Mouse (Mus musculus) hindbrain, embryonic 11.5 days (tissue): ENCODE results near the gene Fam171a2. TPM values are rescaled to one million over a fixed set of nuclear protein-coding genes. Genes with fewer than 3 reads are reported as not detected.
"Not testable (repeated sequence)": the region's sequence is repeated elsewhere in the genome, so short reads cannot be mapped to it uniquely, and the experiment has no call there.

Source experiments
- ATAC-seq: fragments of 200-750 bp; cut with Nextera tagmentation; 2 replicates; pipeline ENCODE4 v1.8.0; 2017; ENCODE audit warnings: mild to moderate bottlenecking, moderate TSS enrichment, moderate library complexity; ENCODE audit not compliant: low FRiP score
- DNase-seq: peaks from one replicate; pipeline ENCODE4 v3.0.0-alpha.2; 2015; ENCODE audit warnings: low spot score
- H3K27ac ChIP-seq: fragments of 300-500 bp; sonication (generic); 2 replicates; pipeline ENCODE4 v1.5.1; 2014; ENCODE audit warnings: mild to moderate bottlenecking, low read depth, low read length
- H3K27me3 ChIP-seq: fragments of 300-500 bp; sonication (generic); 2 replicates; pipeline ENCODE4 v1.6.1; 2014; ENCODE audit warnings: mild to moderate bottlenecking, low read length, moderate library complexity, mixed read lengths; ENCODE audit not compliant: control insufficient read depth, insufficient read depth
- H3K36me3 ChIP-seq: fragments of 300-500 bp; sonication (generic); 2 replicates; pipeline ENCODE4 v1.6.1; 2014; ENCODE audit warnings: mild to moderate bottlenecking, low read length, moderate library complexity, mixed read lengths; ENCODE audit not compliant: control insufficient read depth, insufficient read depth
- H3K4me1 ChIP-seq: fragments of 300-500 bp; sonication (generic); replicated peaks from 2 replicates; pipeline ENCODE4 v1.6.1; 2014; ENCODE audit warnings: low read length, mixed read lengths; ENCODE audit not compliant: control insufficient read depth, insufficient read depth
- H3K4me2 ChIP-seq: fragments of 300-500 bp; sonication (generic); replicated peaks from 2 replicates; pipeline ENCODE4 v1.6.1; 2014; ENCODE audit warnings: mild to moderate bottlenecking, low read depth, low read length
- H3K4me3 ChIP-seq: fragments of 300-500 bp; sonication (generic); 2 replicates; pipeline ENCODE4 v1.5.1; 2014; ENCODE audit warnings: low read depth, low read length
- H3K9ac ChIP-seq: fragments of 300-500 bp; sonication (generic); 2 replicates; pipeline ENCODE4 v1.6.1; 2014; ENCODE audit warnings: low read depth, low read length
- H3K9me3 ChIP-seq: fragments of 300-500 bp; sonication (generic); 2 replicates; pipeline ENCODE4 v1.6.1; 2016; ENCODE audit warnings: low read length; ENCODE audit not compliant: control insufficient read depth
- WGBS: fragments of 180-500 bp; shearing (Covaris S2); extraction: QIAGEN DNeasy Blood & Tissue Kit; methylation state at CpG from one replicate; pipeline ENCODE4 v1.1.7; 2014; 5-methylcytosine and 5-hydroxymethylcytosine counted together
- polyA plus RNA-seq: library from polyadenylated mRNA; unstranded; fragments of >200 nt; fragmentation: Nextera tagmentation; extraction: Ambion mirVana; gene quantifications from 2 replicates; pipeline ENCODE4 v1.2.1, GENCODE M21; 2014

Gene Fam171a2
- polyA plus RNA-seq, 1 experiment from 2014 or later = 11.7 TPM

DNA sequence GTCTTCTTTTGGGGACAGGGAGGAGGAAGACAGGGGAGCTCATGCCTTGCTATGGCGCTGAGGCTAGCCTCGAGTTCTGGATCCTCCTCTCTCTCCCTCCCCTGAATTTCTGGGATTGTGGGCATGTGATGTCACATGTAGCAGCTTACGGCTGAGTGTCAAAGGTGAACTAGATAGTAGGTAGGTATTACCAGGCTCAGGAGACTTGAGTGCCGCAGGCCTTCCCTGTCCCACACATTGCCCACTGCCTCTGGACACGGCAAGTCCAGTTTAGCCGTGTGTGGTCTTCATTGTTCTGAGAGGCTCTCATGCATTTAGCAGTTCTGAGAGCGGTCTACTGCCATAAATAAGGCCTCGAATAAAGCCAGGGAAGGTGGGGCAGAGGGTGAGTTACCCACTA is 34.4 kb downstream of the Fam171a2 start:
- no peak overlapping the region for H3K9ac ChIP-seq
- H3K4me1 ChIP-seq = no peaks in the 10 kb centered on the region
- no peaks in the 10 kb centered on the region for H3K9me3 ChIP-seq
- ATAC-seq (no peak), DNase-seq (no peak)
- H3K36me3 ChIP-seq = no peaks in the 10 kb centered on the region
- no peaks in the 10 kb centered on the region for H3K27me3 ChIP-seq
- WGBS = 77% methylated on average over 8 of the region's 8 CpGs
- no peak overlapping the region for H3K27ac ChIP-seq
- H3K4me3 ChIP-seq = no peak overlapping the region
- no peak overlapping the region for H3K4me2 ChIP-seq

DNA sequence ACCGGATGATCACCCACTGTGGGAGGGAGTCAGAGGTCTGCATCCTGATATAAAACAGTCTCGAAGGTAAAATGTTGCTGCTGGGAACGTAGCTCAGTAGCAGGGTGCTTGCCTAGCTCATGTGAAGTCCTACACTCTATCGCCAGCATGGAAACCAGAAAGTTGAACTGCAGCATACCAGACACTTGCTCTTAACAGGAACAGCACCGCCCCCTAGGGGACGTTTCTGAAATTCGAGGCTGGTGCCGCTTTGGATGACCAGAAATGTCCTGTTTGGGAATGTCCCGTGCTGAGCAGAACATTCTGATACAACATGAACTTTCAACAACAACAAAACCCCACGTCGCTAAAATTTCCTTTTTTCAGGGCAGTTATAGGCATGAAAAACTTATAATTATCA is 35.8 kb downstream of the Fam171a2 start:
- DNase-seq (peak; percentile 96), ATAC-seq (no peak)
- no peak overlapping the region for H3K27ac ChIP-seq
- no peak overlapping the region for H3K4me2 ChIP-seq
- no peaks in the 10 kb centered on the region for H3K27me3 ChIP-seq
- WGBS = 8% methylated on average over 11 of the region's 11 CpGs
- H3K9me3 ChIP-seq = no peaks in the 10 kb centered on the region
- H3K4me1 ChIP-seq = no peaks in the 10 kb centered on the region; the same call in 1 of the 2 replicates
- H3K4me3 ChIP-seq = no peak overlapping the region
- no peaks in the 10 kb centered on the region for H3K36me3 ChIP-seq
- H3K9ac ChIP-seq = no peak overlapping the region

DNA sequence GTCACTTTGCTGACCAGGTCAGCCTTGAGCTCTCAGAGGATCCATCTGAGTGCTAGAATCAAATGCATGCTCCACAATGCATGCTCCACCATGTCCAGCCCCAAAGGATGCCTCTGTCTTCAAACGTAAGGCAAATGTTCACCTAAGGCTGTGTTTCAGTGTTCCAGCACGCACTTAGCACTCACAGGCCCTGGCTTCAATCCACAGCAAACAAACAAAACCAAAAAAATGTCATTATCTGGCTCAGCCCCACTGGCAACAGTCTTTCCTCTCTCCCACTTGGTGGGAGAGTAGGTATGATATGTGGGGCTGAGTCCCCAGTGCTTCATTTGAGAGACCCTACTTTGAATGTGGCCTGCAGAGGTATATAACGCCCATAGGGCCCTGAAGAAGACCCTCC is 36.4 kb downstream of the Fam171a2 start:
- Histone ChIP-seq H3K27me3 (no peaks in the 10 kb centered on the region), H3K9me3 (no peaks in the 10 kb centered on the region), H3K36me3 (no peaks in the 10 kb centered on the region), H3K4me1 (peaks cover 6% of the 10 kb centered on the region), H3K4me3 (no peak overlapping the region), H3K27ac (no peak overlapping the region), H3K9ac (no peak overlapping the region), H3K4me2 (no peak overlapping the region)
- ATAC-seq (no peak), DNase-seq (no peak)
- WGBS = 82% methylated on average over 3 of the region's 3 CpGs

DNA sequence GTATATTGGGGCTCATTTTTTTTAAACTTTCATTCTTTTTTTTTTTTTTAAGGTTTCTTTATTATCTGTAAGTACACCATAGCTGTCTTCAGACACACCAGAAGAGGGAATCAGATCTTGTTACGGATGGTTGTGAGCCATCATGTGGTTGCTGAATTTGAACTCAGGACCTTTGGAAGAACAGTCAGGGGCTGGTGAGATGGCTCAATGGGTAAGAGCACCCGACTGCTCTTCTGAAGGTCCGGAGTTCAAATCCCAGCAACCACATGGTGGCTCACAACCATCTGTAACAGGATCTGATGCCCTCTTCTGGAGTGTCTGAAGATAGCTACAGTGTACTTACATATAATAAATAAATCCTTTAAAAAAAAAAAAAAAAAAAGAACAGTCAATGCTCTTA is 37.1 kb downstream of the Fam171a2 start:
- not testable (repeated sequence) for DNase-seq, H3K9me3 ChIP-seq, H3K4me3 ChIP-seq, H3K27me3 ChIP-seq, H3K27ac ChIP-seq, ATAC-seq, H3K4me2 ChIP-seq, H3K36me3 ChIP-seq, H3K4me1 ChIP-seq, H3K9ac ChIP-seq
- WGBS = 93% methylated on average over 2 of the region's 3 CpGs

DNA sequence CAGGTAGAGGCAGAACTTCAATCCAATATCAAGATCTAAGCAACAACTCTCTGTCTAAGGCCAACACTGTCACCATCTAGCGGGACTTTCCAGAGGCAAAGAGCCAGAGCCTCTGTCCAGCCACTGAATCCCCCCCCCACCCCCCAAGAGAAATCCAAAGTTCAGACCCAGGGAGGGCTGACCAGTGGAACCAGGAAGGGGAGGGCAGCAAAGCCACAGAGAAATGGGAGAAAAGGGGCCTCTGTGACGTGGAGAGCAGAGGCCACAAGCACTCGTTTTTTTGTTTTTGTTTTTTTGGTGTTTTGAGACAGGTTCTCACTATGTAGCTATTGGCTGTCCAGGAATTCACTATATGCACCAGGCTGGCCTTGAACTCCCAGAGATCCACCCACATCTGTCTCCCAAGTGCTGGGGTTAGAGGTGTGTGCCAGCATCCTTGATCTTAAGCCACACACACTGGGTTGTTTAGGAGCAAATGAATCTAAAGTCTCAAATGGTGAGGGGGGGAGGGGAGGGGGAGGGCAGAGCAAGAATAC is 37.6 kb downstream of the Fam171a2 start:
- H3K4me1 ChIP-seq = peaks cover 9% of the 10 kb centered on the region
- H3K4me3 ChIP-seq = no peak overlapping the region
- ATAC-seq (no peak), DNase-seq (no peak)
- H3K4me2 ChIP-seq = no peak overlapping the region
- H3K9ac ChIP-seq = no peak overlapping the region
- WGBS = 76% methylated on average over 3 of the region's 3 CpGs
- H3K27me3 ChIP-seq = no peaks in the 10 kb centered on the region
- H3K36me3 ChIP-seq = no peaks in the 10 kb centered on the region
- no peak overlapping the region for H3K27ac ChIP-seq
- H3K9me3 ChIP-seq = no peaks in the 10 kb centered on the region

DNA sequence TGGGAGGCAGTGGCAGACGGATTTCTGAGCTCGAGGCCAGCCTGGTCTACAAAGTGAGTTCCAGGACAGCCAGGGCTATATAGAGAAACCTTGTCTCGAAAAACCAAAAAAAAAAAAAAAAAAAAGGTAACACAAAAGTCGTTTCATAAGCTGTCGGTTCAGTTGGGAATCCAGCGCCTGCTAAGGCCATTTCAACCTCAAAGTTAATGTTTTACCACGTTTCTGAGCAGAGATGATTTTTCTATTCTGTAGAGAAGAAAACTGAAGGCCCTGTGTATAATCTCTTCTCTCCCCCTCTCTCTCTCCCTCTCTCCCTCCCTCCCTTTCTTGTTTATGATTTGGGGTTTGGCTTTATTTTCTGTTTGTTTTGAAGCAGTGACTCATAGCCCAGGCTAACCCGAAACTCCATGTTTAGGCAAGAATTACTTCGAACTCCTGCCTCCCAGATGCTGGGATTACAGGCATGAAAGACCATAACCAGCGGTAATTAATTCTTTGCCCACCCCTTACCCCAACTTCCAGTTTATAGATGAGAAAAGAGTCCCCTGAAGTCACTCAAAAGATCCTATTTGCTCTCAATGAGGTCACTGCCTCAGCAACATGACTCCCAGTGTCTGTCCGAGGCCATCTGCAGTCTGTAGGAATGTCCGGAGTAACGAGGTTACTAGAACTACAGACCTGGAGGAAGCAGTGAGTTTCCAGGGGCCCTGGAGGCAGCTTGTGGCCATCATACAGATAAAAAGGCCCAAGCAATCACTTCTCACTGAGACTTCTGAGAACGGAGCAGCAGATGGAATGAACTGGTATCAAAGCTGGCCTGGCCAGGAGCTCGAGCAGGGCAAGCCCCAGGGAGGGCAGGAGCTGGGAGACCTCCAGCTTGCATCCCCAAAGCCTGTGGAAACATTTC is 38.3 kb downstream of the Fam171a2 start:
- Histone ChIP-seq H3K4me3 (peak overlapping the region; percentile 78; the same call in 1 of the 2 replicates), H3K4me2 (peak overlapping the region; percentile 83; the same call in 1 of the 2 replicates), H3K27me3 (no peaks in the 10 kb centered on the region), H3K36me3 (no peaks in the 10 kb centered on the region), H3K4me1 (peaks cover 12% of the 10 kb centered on the region), H3K9me3 (no peaks in the 10 kb centered on the region), H3K9ac (no peak overlapping the region), H3K27ac (no peak overlapping the region)
- WGBS = 44% methylated on average over 15 of the region's 15 CpGs
- DNase-seq = no peak
- no peak for ATAC-seq

DNA sequence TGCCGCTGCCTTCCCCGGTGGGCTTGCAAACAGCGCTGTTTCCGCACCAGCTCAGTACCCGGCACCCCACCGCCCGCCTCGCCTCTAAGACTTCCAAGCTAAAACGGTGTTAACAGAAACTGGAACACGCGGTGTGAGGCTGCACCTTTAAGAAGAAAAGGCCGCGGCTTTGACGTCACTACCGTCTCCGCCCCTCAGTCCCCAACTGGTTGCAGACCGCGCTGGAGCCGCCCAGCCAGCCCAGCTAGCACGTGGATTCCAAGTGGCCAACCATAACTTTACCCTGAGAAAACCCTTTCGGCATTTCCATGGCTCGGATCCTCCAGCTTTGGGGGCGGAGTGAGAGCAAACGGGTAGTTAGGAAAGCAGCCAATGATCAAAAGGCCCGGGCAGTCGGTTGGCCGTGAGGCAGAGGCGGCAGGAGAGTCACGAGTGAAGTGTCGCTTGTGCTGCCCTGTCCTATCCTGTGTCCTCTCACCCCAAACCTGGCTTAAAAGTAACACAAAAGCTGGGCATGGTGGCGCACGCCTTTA is 39.1 kb downstream of the Fam171a2 start:
- Histone ChIP-seq H3K4me2 (peak overlapping the region; percentile 83), H3K4me3 (peak overlapping the region; percentile 78), H3K9ac (peak overlapping the region; percentile 85; the same call in 1 of the 2 replicates), H3K36me3 (no peaks in the 10 kb centered on the region), H3K27me3 (no peaks in the 10 kb centered on the region), H3K27ac (peak overlapping the region; percentile 82), H3K9me3 (no peaks in the 10 kb centered on the region), H3K4me1 (peaks cover 12% of the 10 kb centered on the region)
- WGBS = 0% methylated on average over 32 of the region's 32 CpGs
- DNase-seq = peak; percentile 98
- peak; percentile 88 for ATAC-seq

DNA sequence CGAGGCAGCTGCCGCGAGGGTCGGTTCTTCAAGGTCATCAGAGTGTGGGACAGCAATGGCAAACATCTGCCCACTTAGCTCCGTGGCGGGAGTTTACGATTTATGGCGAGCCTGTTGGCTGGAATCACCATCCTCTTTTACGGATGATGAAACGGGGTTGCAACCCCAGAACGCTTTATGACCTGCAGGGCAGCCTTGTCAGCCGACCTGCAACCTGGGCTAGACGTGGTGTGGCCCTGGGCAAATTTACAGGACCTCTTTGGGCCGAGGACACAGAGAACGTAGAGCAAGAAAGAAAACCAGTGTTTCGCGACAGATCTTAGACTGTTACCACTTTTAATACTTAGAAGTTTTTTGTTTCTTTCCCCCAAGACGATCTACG is 39.7 kb downstream of the Fam171a2 start, which contains the start of gene Slc25a39:
Gene Slc25a39, minus strand, starts transcription at position 113 of the 382 bp plus-strand sequence.
- ATAC-seq (peak; percentile 4; the same call in 1 of the 2 replicates), DNase-seq (no peak)
- WGBS = 2% methylated on average over 19 of the region's 19 CpGs

More for the DNA sequence above, 39.7 kb downstream of the Fam171a2 start, which contains the start of gene Slc25a39:
- H3K4me2 ChIP-seq = peak within 1 kb of the TSS; percentile 83
- no peaks in the 10 kb centered on the region for H3K27me3 ChIP-seq
- peak within 1 kb of the TSS; percentile 82 for H3K27ac ChIP-seq
- peak within 1 kb of the TSS; percentile 85 for H3K9ac ChIP-seq
- H3K4me1 ChIP-seq = peaks cover 12% of the 10 kb centered on the region
- H3K4me3 ChIP-seq = peak within 1 kb of the TSS; percentile 78
- H3K9me3 ChIP-seq = no peaks in the 10 kb centered on the region
- H3K36me3 ChIP-seq = peaks cover 3% of the 10 kb centered on the region; the same call in 1 of the 2 replicates
